Mouse (Mus musculus) megakaryocyte, embryonic 14.5 days (primary cell): ENCODE measurements around the gene Sgsm2.

Experiments used
- FLI1 ChIP-seq: IDR thresholded peaks from 2 replicates; pipeline ENCODE4 v1.6.1; 2012; ENCODE audit warnings: low read length, inconsistent platforms, mixed read lengths
- GATA1 ChIP-seq: IDR thresholded peaks from 3 replicates; pipeline ENCODE4 v1.6.1; 2012; ENCODE audit warnings: mixed read lengths, low read length, inconsistent platforms, borderline replicate concordance

DNA sequence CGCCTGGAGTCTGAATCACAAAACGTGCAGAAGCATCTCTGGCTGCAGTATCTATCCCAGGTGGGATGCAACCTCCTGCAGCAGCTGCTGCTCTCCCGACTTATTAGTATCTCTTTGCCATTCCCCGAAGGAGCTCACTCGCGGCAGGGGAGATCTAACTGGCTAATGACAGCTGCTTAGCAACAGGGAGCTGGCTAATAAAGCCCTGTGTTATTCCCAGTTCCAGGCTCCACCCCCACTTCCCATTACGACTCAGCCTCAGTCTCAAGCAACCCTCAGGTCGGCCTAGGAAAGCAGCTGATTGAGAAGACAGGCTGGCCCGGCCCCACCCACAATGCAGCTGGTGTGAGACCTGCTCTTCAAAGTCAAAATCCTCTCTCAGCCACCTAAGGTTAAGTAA is 20.1 kb downstream of the Sgsm2 start:
- no peak for TF ChIP-seq GATA1
- TF ChIP-seq FLI1: no peak
